Comparison of ENCODE assay signal across 9 mouse cellular contexts in genomic region chr7:29108992-29109955, GRCm38 (mm10). TPM values are rescaled to one million over a fixed set of nuclear protein-coding genes. Genes with fewer than 3 reads are reported as not detected.
DNase-seq lines count a peak whose midpoint lies in the region; ATAC-seq and TF ChIP-seq lines count a peak whose summit lies in the region.
"Had no signal": no experiment of that assay in that cellular context is flagged by ENCODE, and none has a peak within 500 bp of the region (broad histone marks: within the 10 kb centered on the region; RNA-seq: fewer than 3 reads in every experiment).

No protein-coding gene starts in this region.

- TF ChIP-seq EP300 in stomach, postnatal 0 days (optimal IDR thresholded peaks at IDR 0.05) = no peak

- 30% methylated on average over 38 of the region's 38 CpGs for WGBS in forebrain, embryonic 13.5 days
- WGBS in hindbrain, embryonic 13.5 days = 27% methylated on average over 38 of the region's 38 CpGs
- 27% methylated on average over 38 of the region's 38 CpGs for WGBS in midbrain, embryonic 10.5 days
- WGBS in stomach, postnatal 0 days = 25% methylated on average over 38 of the region's 38 CpGs

- no peak overlapping the region for H3K27ac ChIP-seq in forebrain, embryonic 13.5 days
- H3K27ac ChIP-seq in hindbrain, embryonic 13.5 days = no peak overlapping the region
- H3K27ac ChIP-seq in midbrain, embryonic 10.5 days (replicated peaks) = peak overlapping the region; percentile 59
- no peak overlapping the region; the same call in 1 of the 2 replicates for H3K27ac ChIP-seq in stomach, postnatal 0 days (replicated peaks)
- H3K27ac ChIP-seq: liver, embryonic 14.5 days had no signal

- ATAC-seq in forebrain, embryonic 13.5 days = peak; percentile 16; the same call in 1 of the 2 replicates
- no peak for ATAC-seq in hindbrain, embryonic 13.5 days (ENCODE audit: low FRiP score)
- ATAC-seq in stomach, postnatal 0 days (ENCODE audit: low FRiP score, low TSS enrichment) = peak; percentile 68
- no peak; the same call in 1 of the 2 replicates for ATAC-seq in granulocyte monocyte progenitor cell, adult 5-6 weeks (replicated peaks; ENCODE audit: poor library complexity, severe bottlenecking)

- peaks cover 9% of the 10 kb centered on the region; the same call in 1 of the 2 replicates for H3K4me1 ChIP-seq in forebrain, embryonic 13.5 days
- H3K4me1 ChIP-seq in hindbrain, embryonic 13.5 days (replicated peaks) = peaks cover 8% of the 10 kb centered on the region
- peaks cover 12% of the 10 kb centered on the region for H3K4me1 ChIP-seq in midbrain, embryonic 10.5 days
- H3K4me1 ChIP-seq in stomach, postnatal 0 days (replicated peaks; ENCODE audit: control insufficient read depth, insufficient read depth) = 0 out of 2 replicates have a peak, but pooled peaks cover 2% of the 10 kb centered on the region

- H3K9ac ChIP-seq in forebrain, embryonic 13.5 days = 0 out of 2 replicates have a peak overlapping the region, but pooled peaks have one; percentile 4
- H3K9ac ChIP-seq in hindbrain, embryonic 13.5 days = peak overlapping the region; percentile 56; the same call in 1 of the 2 replicates
- peak overlapping the region; percentile 43 for H3K9ac ChIP-seq in stomach, postnatal 0 days (ENCODE audit: low read length)
- H3K9ac ChIP-seq: liver, embryonic 14.5 days had no signal

- H3K27me3 ChIP-seq in forebrain, embryonic 13.5 days = 0 out of 2 replicates have a peak, but pooled peaks cover 3% of the 10 kb centered on the region
- H3K27me3 ChIP-seq in hindbrain, embryonic 13.5 days = 0 out of 2 replicates have a peak, but pooled peaks cover 10% of the 10 kb centered on the region
- peaks cover 23% of the 10 kb centered on the region for H3K27me3 ChIP-seq in midbrain, embryonic 10.5 days (ENCODE audit: low read depth, poor library complexity, severe bottlenecking)
- no peaks in the 10 kb centered on the region for H3K27me3 ChIP-seq in stomach, postnatal 0 days (ENCODE audit: control insufficient read depth, insufficient read depth, low read length)

- no peak for TF ChIP-seq CTCF in stomach, postnatal 0 days (IDR thresholded peaks at IDR 0.05; ENCODE audit: low read depth)

- H3K4me3 ChIP-seq in forebrain, embryonic 13.5 days = 0 out of 2 replicates have a peak overlapping the region, but pooled peaks have one; percentile 7
- H3K4me3 ChIP-seq in hindbrain, embryonic 13.5 days = peak overlapping the region; percentile 18
- peak overlapping the region; percentile 42 for H3K4me3 ChIP-seq in midbrain, embryonic 10.5 days
- H3K4me3 ChIP-seq in stomach, postnatal 0 days (ENCODE audit: low read depth, low read length) = no peak overlapping the region; the same call in 1 of the 2 replicates

- H3K36me3 ChIP-seq in forebrain, embryonic 13.5 days (ENCODE audit: poor library complexity, severe bottlenecking) = no peaks in the 10 kb centered on the region
- no peaks in the 10 kb centered on the region for H3K36me3 ChIP-seq in hindbrain, embryonic 13.5 days
- H3K36me3 ChIP-seq in midbrain, embryonic 10.5 days = no peaks in the 10 kb centered on the region
- H3K36me3 ChIP-seq in stomach, postnatal 0 days (ENCODE audit: control insufficient read depth, insufficient read depth, low read length) = no peaks in the 10 kb centered on the region

- DNase-seq in urinary bladder, postnatal 14 days (ENCODE audit: low spot score) = peak; percentile 75
- no peak for DNase-seq in urinary bladder, adult 2 months (ENCODE audit: low spot score)
- peak; percentile 19 to 20 for DNase-seq in layer of hippocampus, postnatal 36 days
- peak; percentile 40 for DNase-seq in midbrain, embryonic 10.5 days (ENCODE audit: low spot score)
- DNase-seq in stomach, postnatal 0 days (ENCODE audit: low spot score) = no peak

- no peaks in the 10 kb centered on the region for H3K9me3 ChIP-seq in forebrain, embryonic 13.5 days (replicated peaks)
- no peaks in the 10 kb centered on the region for H3K9me3 ChIP-seq in hindbrain, embryonic 13.5 days
- H3K9me3 ChIP-seq in midbrain, embryonic 10.5 days (replicated peaks) = no peaks in the 10 kb centered on the region
- H3K9me3 ChIP-seq in stomach, postnatal 0 days (ENCODE audit: control insufficient read depth, low read length) = no peaks in the 10 kb centered on the region

- peak overlapping the region; percentile 51 for H3K4me2 ChIP-seq in forebrain, embryonic 13.5 days
- peak overlapping the region; percentile 48 for H3K4me2 ChIP-seq in hindbrain, embryonic 13.5 days
- peak overlapping the region; percentile 34 for H3K4me2 ChIP-seq in stomach, postnatal 0 days (replicated peaks; ENCODE audit: low read depth)

RNA-seq across cellular contexts. Expression of gene Ryr1, which starts 15.7 kb away (rescaled TPM):
- 0.15 and 0.21 TPM in 2 replicates for polyA plus RNA-seq in urinary bladder, adult 2 months (2012; rRNA removed)
- 7.5 and 10.2 TPM in 2 replicates for polyA plus RNA-seq in forebrain, embryonic 13.5 days (2015; fragmentation: Nextera tagmentation; extraction: Ambion mirVana)
- polyA plus RNA-seq in hindbrain, embryonic 13.5 days (2015; fragmentation: Nextera tagmentation; extraction: Ambion mirVana) = 8.5 and 9.8 TPM in 2 replicates
- 10 to 100 TPM; 13.9 to 17.7 TPM for total RNA-seq in layer of hippocampus, postnatal 36 days (2021)
- polyA plus RNA-seq in midbrain, embryonic 10.5 days (2016; fragmentation: Nextera tagmentation; extraction: Ambion mirVana) = 0.49 and 0.96 TPM in 2 replicates
- polyA plus RNA-seq in stomach, postnatal 0 days (2015; fragmentation: Nextera tagmentation; extraction: Ambion mirVana) = 0.10 and 0.11 TPM in 2 replicates
- 4.7 TPM in 1 of 2 replicates, not detected in the other for total RNA-seq in granulocyte monocyte progenitor cell, adult 5-6 weeks (2014; fragmentation: Nextera tagmentation)
- 0.69 TPM in 1 of 2 replicates, not detected in the other for total RNA-seq in granulocyte monocyte progenitor cell, adult 5-6 weeks (2017)

RNA-seq across cellular contexts. Expression of gene Rasgrp4, which starts 25.4 kb away (rescaled TPM):
- polyA plus RNA-seq in urinary bladder, adult 2 months (2012; rRNA removed) = 5.6 and 6.7 TPM in 2 replicates
- 0.48 and 0.57 TPM in 2 replicates for polyA plus RNA-seq in forebrain, embryonic 13.5 days (2015; fragmentation: Nextera tagmentation; extraction: Ambion mirVana)
- polyA plus RNA-seq in hindbrain, embryonic 13.5 days (2015; fragmentation: Nextera tagmentation; extraction: Ambion mirVana) = 0.48 and 0.68 TPM in 2 replicates
- total RNA-seq in layer of hippocampus, postnatal 36 days (2021) = 1 to 10 TPM; 1.1 to 1.7 TPM
- 0.33 and 0.76 TPM in 2 replicates for polyA plus RNA-seq in midbrain, embryonic 10.5 days (2016; fragmentation: Nextera tagmentation; extraction: Ambion mirVana)
- 0.15 and 0.35 TPM in 2 replicates for polyA plus RNA-seq in stomach, postnatal 0 days (2015; fragmentation: Nextera tagmentation; extraction: Ambion mirVana)
- total RNA-seq in granulocyte monocyte progenitor cell, adult 5-6 weeks (2014; fragmentation: Nextera tagmentation) = 0.51 and 6.3 TPM in 2 replicates
- 0.43 and 1.2 TPM in 2 replicates for total RNA-seq in granulocyte monocyte progenitor cell, adult 5-6 weeks (2017)

RNA-seq across cellular contexts. Expression of gene Fam98c, which starts 46.8 kb away (rescaled TPM):
- polyA plus RNA-seq in urinary bladder, adult 2 months (2012; rRNA removed) = 40.5 and 52.7 TPM in 2 replicates
- 14.1 and 15.9 TPM in 2 replicates for polyA plus RNA-seq in forebrain, embryonic 13.5 days (2015; fragmentation: Nextera tagmentation; extraction: Ambion mirVana)
- polyA plus RNA-seq in hindbrain, embryonic 13.5 days (2015; fragmentation: Nextera tagmentation; extraction: Ambion mirVana) = 24.7 and 24.8 TPM in 2 replicates
- total RNA-seq in layer of hippocampus, postnatal 36 days (2021) = 10 to 100 TPM; 30.0 to 32.1 TPM
- 13.7 and 14.8 TPM in 2 replicates for polyA plus RNA-seq in midbrain, embryonic 10.5 days (2016; fragmentation: Nextera tagmentation; extraction: Ambion mirVana)
- 32.8 and 38.8 TPM in 2 replicates for polyA plus RNA-seq in stomach, postnatal 0 days (2015; fragmentation: Nextera tagmentation; extraction: Ambion mirVana)
- total RNA-seq in granulocyte monocyte progenitor cell, adult 5-6 weeks (2014; fragmentation: Nextera tagmentation) = 18.3 and 18.8 TPM in 2 replicates
- 21.2 and 25.3 TPM in 2 replicates for total RNA-seq in granulocyte monocyte progenitor cell, adult 5-6 weeks (2017)

Comparison
In these comparisons a context has a peak if more than half of its experiments do, and no peak if none do; other contexts are left out.
1. DNase-seq: peak in urinary bladder, postnatal 14 days (single experiment), layer of hippocampus, postnatal 36 days (2 of 2) and midbrain, embryonic 10.5 days (single experiment); none in urinary bladder, adult 2 months (single experiment) and stomach, postnatal 0 days (single experiment).
2. ATAC-seq: peak in forebrain, embryonic 13.5 days (single experiment) and stomach, postnatal 0 days (single experiment); none in hindbrain, embryonic 13.5 days (single experiment) and granulocyte monocyte progenitor cell, adult 5-6 weeks (single experiment).
3. H3K9ac ChIP-seq: peak in every context shown above with its lines; median percentile 56 in hindbrain, embryonic 13.5 days; 43 in stomach, postnatal 0 days; 4 in forebrain, embryonic 13.5 days.
4. Peak in every context shown above with its lines, with median percentiles within 50 percentile points of each other: H3K4me2 ChIP-seq.